Mouse (Mus musculus) liver, embryonic 15.5 days (tissue): ENCODE data around the gene Ifit1bl1. TPM values are rescaled to one million over a fixed set of nuclear protein-coding genes. Genes with fewer than 3 reads are reported as not detected.

Experiments
- polyA plus RNA-seq: library from polyadenylated mRNA; unstranded; fragments of >200 nt; fragmentation: Nextera tagmentation; extraction: Ambion mirVana; gene quantifications from 2 replicates; pipeline ENCODE4 v1.2.1, GENCODE M21; 2015

Ifit1bl1 gene
- polyA plus RNA-seq, 1 experiment from 2014 or later: 0.17 TPM

Other genes with a start within 250 kb of the Ifit1bl1 start
- 0.18 TPM in 2 replicates for gene Ch25h, start 126.8 kb downstream of the Ifit1bl1 start, polyA plus RNA-seq
- gene Lipa, start 74.5 kb downstream of the Ifit1bl1 start, polyA plus RNA-seq: 49.1 and 49.8 TPM in 2 replicates
- 2.7 and 3.0 TPM in 2 replicates for gene Ifit2, start 51.3 kb downstream of the Ifit1bl1 start, polyA plus RNA-seq
- gene Ifit3, start 18.4 kb downstream of the Ifit1bl1 start, polyA plus RNA-seq: 2.0 and 2.3 TPM in 2 replicates
- gene Ifit3b, start 6.0 kb upstream of the Ifit1bl1 start, polyA plus RNA-seq: 0.28 and 0.61 TPM in 2 replicates
- 0.07 and 0.21 TPM in 2 replicates for gene Ifit1bl2, start 38.8 kb upstream of the Ifit1bl1 start, polyA plus RNA-seq
- gene Ifit1, start 38.9 kb upstream of the Ifit1bl1 start, polyA plus RNA-seq: 0.99 and 1.5 TPM in 2 replicates
- 12.2 and 14.3 TPM in 2 replicates for gene Slc16a12, start 145.3 kb upstream of the Ifit1bl1 start, polyA plus RNA-seq